In genomic region chr11:109649206-109649605, GRCm38 (mm10) we compare ENCODE assay signal across 8 mouse cellular contexts. TPM values are rescaled to one million over a fixed set of nuclear protein-coding genes. Genes with fewer than 3 reads are reported as not detected.
A peak's percentile ranks its signal among the peaks of the same experiment; 100 is the strongest.
DNase-seq lines count a peak whose midpoint lies in the region; ATAC-seq and TF ChIP-seq lines count a peak whose summit lies in the region.

Gene Prkar1a (plus strand): TSS chr11:109649405.

- no peaks in the 10 kb centered on the region for H3K27me3 ChIP-seq in kidney, adult 2 months (replicated peaks; ENCODE audit: control insufficient read depth, insufficient read depth, low read length)
- no peaks in the 10 kb centered on the region for H3K27me3 ChIP-seq in forebrain, embryonic 11.5 days (ENCODE audit: control insufficient read depth, insufficient read depth, low read length)
- H3K27me3 ChIP-seq in neural tube, embryonic 12.5 days (replicated peaks): no peaks in the 10 kb centered on the region

- H3K4me2 ChIP-seq in forebrain, embryonic 11.5 days (ENCODE audit: low read depth, low read length, severe bottlenecking): peak within 1 kb of the TSS; percentile 89
- H3K4me2 ChIP-seq in neural tube, embryonic 12.5 days (replicated peaks): peak within 1 kb of the TSS; percentile 78

- peak; percentile 21 for DNase-seq in kidney, adult 2 months
- DNase-seq in kidney, postnatal 10 days: no peak
- no peak for DNase-seq in adrenal gland, postnatal 4 days (ENCODE audit: low spot score in 2 of 2)
- DNase-seq in forebrain, embryonic 11.5 days (ENCODE audit: low spot score): no peak
- no peak for DNase-seq in heart, postnatal 25 days (ENCODE audit: low spot score)
- no peak for DNase-seq in left cerebral cortex, postnatal 25 days (ENCODE audit: low spot score in 2 of 2)
- no peak for DNase-seq in kidney, adult 18-20 months

- intact Hi-C loops in heart, postnatal 25 days (cut with DNase I): no loop called here
- intact Hi-C loops in left cerebral cortex, postnatal 25 days (cut with DNase I): no loop called here

- ATAC-seq in forebrain, embryonic 11.5 days (replicated peaks; ENCODE audit: low FRiP score): no peak
- no peak for ATAC-seq in neural tube, embryonic 12.5 days (ENCODE audit: low FRiP score, low read depth)

- peak within 1 kb of the TSS; percentile 78 for H3K27ac ChIP-seq in kidney, adult 2 months (ENCODE audit: insufficient read depth, low read depth, low read length)
- peak within 1 kb of the TSS; percentile 89 for H3K27ac ChIP-seq in forebrain, embryonic 11.5 days (ENCODE audit: low read depth, low read length)
- H3K27ac ChIP-seq in neural tube, embryonic 12.5 days: peak within 1 kb of the TSS; percentile 82

- 27% methylated on average over 8 of the region's 8 CpGs for WGBS in kidney, adult 2 months
- WGBS in forebrain, embryonic 11.5 days: 46% methylated on average over 8 of the region's 8 CpGs
- 44% methylated on average over 8 of the region's 8 CpGs for WGBS in neural tube, embryonic 12.5 days

- TF ChIP-seq CTCF in kidney, adult 2 months (conservative IDR thresholded peaks at IDR 0.05; ENCODE audit: insufficient read depth, insufficient read length, low read depth, low read length): no peak

- H3K36me3 ChIP-seq in kidney, adult 2 months (ENCODE audit: control insufficient read depth, insufficient read depth, low read length): no peaks in the 10 kb centered on the region
- no peaks in the 10 kb centered on the region; the same call in 1 of the 2 replicates for H3K36me3 ChIP-seq in forebrain, embryonic 11.5 days (ENCODE audit: control insufficient read depth, insufficient read depth, low read length)
- peaks cover 7% of the 10 kb centered on the region for H3K36me3 ChIP-seq in neural tube, embryonic 12.5 days

- peaks cover 13% of the 10 kb centered on the region for H3K4me1 ChIP-seq in kidney, adult 2 months (ENCODE audit: control insufficient read depth, insufficient read depth, low read length)
- H3K4me1 ChIP-seq in forebrain, embryonic 11.5 days (replicated peaks; ENCODE audit: control insufficient read depth, insufficient read depth, low read length): peaks cover 13% of the 10 kb centered on the region
- peaks cover 30% of the 10 kb centered on the region for H3K4me1 ChIP-seq in neural tube, embryonic 12.5 days

- no peak for TF ChIP-seq POLR2A in kidney, adult 2 months (IDR thresholded peaks at IDR 0.05; ENCODE audit: low read depth, low read length)

- H3K9me3 ChIP-seq in forebrain, embryonic 11.5 days (ENCODE audit: control insufficient read depth, low read length): no peaks in the 10 kb centered on the region
- no peaks in the 10 kb centered on the region for H3K9me3 ChIP-seq in neural tube, embryonic 12.5 days

- peak within 1 kb of the TSS; percentile 66 for H3K9ac ChIP-seq in forebrain, embryonic 11.5 days (ENCODE audit: low read length)
- H3K9ac ChIP-seq in neural tube, embryonic 12.5 days: peak within 1 kb of the TSS; percentile 98

- peak within 1 kb of the TSS; percentile 97 for H3K4me3 ChIP-seq in kidney, adult 2 months (ENCODE audit: insufficient read depth, low read depth, low read length)
- H3K4me3 ChIP-seq in forebrain, embryonic 11.5 days (ENCODE audit: low read depth, low read length): peak within 1 kb of the TSS; percentile 97
- H3K4me3 ChIP-seq in neural tube, embryonic 12.5 days: peak within 1 kb of the TSS; percentile 99

RNA-seq across cellular contexts. Expression of gene Prkar1a, which starts in this region (rescaled TPM):
- polyA plus RNA-seq in kidney, adult 2 months (2012; rRNA removed): 85.9 and 102 TPM in 2 replicates
- total RNA-seq in adrenal gland, postnatal 4 days (2021): 100 to 1,000 TPM; 428 to 430 TPM
- 362 and 367 TPM in 2 replicates for polyA plus RNA-seq in forebrain, embryonic 11.5 days (2014; fragmentation: Nextera tagmentation; extraction: Ambion mirVana)
- 100 to 1,000 TPM; 330 to 341 TPM for total RNA-seq in heart, postnatal 25 days (2021)
- 100 to 1,000 TPM; 561 to 584 TPM for total RNA-seq in left cerebral cortex, postnatal 25 days (2021)
- 454 TPM in 2 replicates for polyA plus RNA-seq in neural tube, embryonic 12.5 days (2016; fragmentation: Nextera tagmentation; extraction: Ambion mirVana)
